Mouse (Mus musculus): ENCODE results near the gene Sacm1l.

DNA sequence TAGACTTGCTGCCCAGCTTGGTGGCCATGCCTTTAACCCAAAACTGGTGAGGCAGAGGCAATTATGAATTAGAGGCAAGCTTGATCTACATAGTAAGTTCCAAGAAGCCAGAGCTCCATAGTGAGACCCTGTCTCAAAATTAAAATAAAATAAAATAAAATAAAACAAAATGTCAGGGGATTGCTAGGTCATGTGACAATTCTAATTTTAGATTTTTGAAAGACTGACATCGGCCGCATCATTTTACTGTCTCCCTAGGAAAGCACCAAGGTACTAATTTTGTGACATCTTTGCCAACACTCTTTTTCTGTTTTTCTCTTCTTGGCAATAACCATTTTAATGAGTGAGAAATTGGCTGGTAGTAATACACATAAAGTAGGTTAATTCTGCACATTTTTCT, 7.1 kb downstream of the Sacm1l start:
- TF ChIP-seq CTCF (IDR thresholded peaks at IDR 0.05) (no peak), EP300 (IDR thresholded peaks at IDR 0.05) (no peak)

Measured in lung, postnatal 0 days (tissue).